ENCODE assay signal across 9 mouse cellular contexts in genomic region chr17:6780521-6781115, GRCm38 (mm10). TPM values are rescaled to one million over a fixed set of nuclear protein-coding genes. Genes with fewer than 3 reads are reported as not detected.
DNase-seq lines count a peak whose midpoint lies in the region; ATAC-seq and TF ChIP-seq lines count a peak whose summit lies in the region.
"Had no signal": no experiment of that assay in that cellular context is flagged by ENCODE, and none has a peak within 500 bp of the region (broad histone marks: within the 10 kb centered on the region; RNA-seq: fewer than 3 reads in every experiment).

No protein-coding gene starts in this region.

- H3K9me3 ChIP-seq in embryonic facial prominence, embryonic 12.5 days, result no peaks in the 10 kb centered on the region
- no peaks in the 10 kb centered on the region for H3K9me3 ChIP-seq in intestine, embryonic 14.5 days (ENCODE audit: control insufficient read depth, low read length)
- no peaks in the 10 kb centered on the region for H3K9me3 ChIP-seq in neural tube, embryonic 12.5 days

- peak overlapping the region; percentile 90 for H3K4me2 ChIP-seq in embryonic facial prominence, embryonic 12.5 days (replicated peaks)
- H3K4me2 ChIP-seq in intestine, embryonic 14.5 days (ENCODE audit: low read length), result peak overlapping the region; percentile 82
- peak overlapping the region; percentile 94 for H3K4me2 ChIP-seq in neural tube, embryonic 12.5 days (replicated peaks)

- TF ChIP-seq POLR2A in lung, adult 2 months (IDR thresholded peaks at IDR 0.05; ENCODE audit: borderline replicate concordance, extremely low read depth, low read depth, low read length), result no peak

- 46% methylated on average over 4 of the region's 4 CpGs for WGBS in lung, adult 2 months
- 55% methylated on average over 4 of the region's 4 CpGs for WGBS in embryonic facial prominence, embryonic 12.5 days
- 49% methylated on average over 4 of the region's 4 CpGs for WGBS in intestine, embryonic 14.5 days
- WGBS in neural tube, embryonic 12.5 days, result 69% methylated on average over 4 of the region's 4 CpGs

- H3K27me3 ChIP-seq in embryonic facial prominence, embryonic 12.5 days, result peaks cover 16% of the 10 kb centered on the region; the same call in 1 of the 2 replicates
- H3K27me3 ChIP-seq in intestine, embryonic 14.5 days (replicated peaks; ENCODE audit: control insufficient read depth, insufficient read depth, low read length), result peaks cover 7% of the 10 kb centered on the region; the same call in 1 of the 2 replicates
- peaks cover 5% of the 10 kb centered on the region for H3K27me3 ChIP-seq in neural tube, embryonic 12.5 days (replicated peaks)

- intact Hi-C loops in left cerebral cortex, postnatal 14 days (cut with DNase I), result loop anchor here (5.0 kb wide), 1 partner anchor 47 kb away; no protein-coding TSS in a partner anchor

- H3K36me3 ChIP-seq in embryonic facial prominence, embryonic 12.5 days, result no peaks in the 10 kb centered on the region
- H3K36me3 ChIP-seq in intestine, embryonic 14.5 days (ENCODE audit: control insufficient read depth, insufficient read depth, low read length), result no peaks in the 10 kb centered on the region
- no peaks in the 10 kb centered on the region for H3K36me3 ChIP-seq in neural tube, embryonic 12.5 days

- H3K9ac ChIP-seq in embryonic facial prominence, embryonic 12.5 days, result no peak overlapping the region
- peak overlapping the region; percentile 87 for H3K9ac ChIP-seq in intestine, embryonic 14.5 days (ENCODE audit: low read length)
- H3K9ac ChIP-seq in neural tube, embryonic 12.5 days, result no peak overlapping the region

- peaks cover 23% of the 10 kb centered on the region for H3K4me1 ChIP-seq in lung, adult 2 months (ENCODE audit: control insufficient read depth, insufficient read depth, low read length)
- H3K4me1 ChIP-seq in embryonic facial prominence, embryonic 12.5 days, result peaks cover 19% of the 10 kb centered on the region
- H3K4me1 ChIP-seq in intestine, embryonic 14.5 days (replicated peaks; ENCODE audit: control insufficient read depth, insufficient read depth, low read length), result peaks cover 23% of the 10 kb centered on the region
- H3K4me1 ChIP-seq in neural tube, embryonic 12.5 days, result peaks cover 45% of the 10 kb centered on the region

- peak overlapping the region; percentile 47 for H3K4me3 ChIP-seq in lung, adult 2 months (replicated peaks; ENCODE audit: extremely low read depth, low read depth, low read length)
- 0 out of 2 replicates have a peak overlapping the region, but pooled peaks have one; percentile 1 for H3K4me3 ChIP-seq in embryonic facial prominence, embryonic 12.5 days
- H3K4me3 ChIP-seq in intestine, embryonic 14.5 days (ENCODE audit: low read depth, low read length), result peak overlapping the region; percentile 89
- H3K4me3 ChIP-seq in neural tube, embryonic 12.5 days, result no peak overlapping the region; the same call in 1 of the 2 replicates

- ATAC-seq in embryonic facial prominence, embryonic 12.5 days (ENCODE audit: insufficient number of reproducible peaks, insufficient read depth, low FRiP score, low TSS enrichment), result no peak
- no peak for ATAC-seq in intestine, embryonic 14.5 days (replicated peaks; ENCODE audit: low FRiP score, low TSS enrichment, low read depth)
- ATAC-seq in neural tube, embryonic 12.5 days (ENCODE audit: low FRiP score, low read depth), result no peak
- no peak for ATAC-seq in activated CD4-positive, CD25-positive, alpha-beta regulatory T cell, adult 4 months

- H3K27ac ChIP-seq in embryonic facial prominence, embryonic 12.5 days, result no peak overlapping the region
- no peak overlapping the region for H3K27ac ChIP-seq in intestine, embryonic 14.5 days (ENCODE audit: low read depth)
- no peak overlapping the region for H3K27ac ChIP-seq in neural tube, embryonic 12.5 days

- no peak for DNase-seq in lung, adult 2 months
- no peak for DNase-seq in lung, postnatal 36 days
- DNase-seq in intestine, embryonic 14.5 days (ENCODE audit: low spot score), result no peak
- DNase-seq in gastrocnemius, postnatal 25 days, result no peak
- no peak for DNase-seq in left cerebral cortex, postnatal 14 days (ENCODE audit: low spot score in 2 of 2)
- DNase-seq: adrenal gland, postnatal 14 days had no signal

- TF ChIP-seq CTCF in lung, adult 2 months (IDR thresholded peaks at IDR 0.05; ENCODE audit: insufficient read depth, low read length), result no peak

RNA-seq across cellular contexts. Expression of gene Ezr, which starts 2.0 kb away (rescaled TPM):
- polyA plus RNA-seq in lung, adult 2 months (2012; rRNA removed), result 79.3 and 84.0 TPM in 2 replicates
- 48.6 and 52.2 TPM in 2 replicates for polyA plus RNA-seq in embryonic facial prominence, embryonic 12.5 days (2016; fragmentation: Nextera tagmentation; extraction: Ambion mirVana)
- polyA plus RNA-seq in intestine, embryonic 14.5 days (2014; fragmentation: Nextera tagmentation; extraction: Ambion mirVana), result 159 and 176 TPM in 2 replicates
- polyA plus RNA-seq in neural tube, embryonic 12.5 days (2016; fragmentation: Nextera tagmentation; extraction: Ambion mirVana), result 67.1 and 87.8 TPM in 2 replicates
- 100 to 1,000 TPM; 112 to 143 TPM for polyA plus RNA-seq in activated CD4-positive, CD25-positive, alpha-beta regulatory T cell, adult 4 months (2017; shearing (Covaris generic))
- total RNA-seq in gastrocnemius, postnatal 25 days (2021), result 1 to 10 TPM; 2.2 to 2.9 TPM
- total RNA-seq in left cerebral cortex, postnatal 14 days (2021), result 10 to 100 TPM; 43.6 to 47.9 TPM
